Mouse (Mus musculus) embryo, embryonic 9.5 days (tissue): Measurements from ENCODE around the gene Gnb4.

Source experiments
- DNase-seq: peaks from one replicate; pipeline ENCODE4 v3.0.0-alpha.2; 2017; ENCODE audit errors: extremely low spot score

Gnb4 gene

DNA sequence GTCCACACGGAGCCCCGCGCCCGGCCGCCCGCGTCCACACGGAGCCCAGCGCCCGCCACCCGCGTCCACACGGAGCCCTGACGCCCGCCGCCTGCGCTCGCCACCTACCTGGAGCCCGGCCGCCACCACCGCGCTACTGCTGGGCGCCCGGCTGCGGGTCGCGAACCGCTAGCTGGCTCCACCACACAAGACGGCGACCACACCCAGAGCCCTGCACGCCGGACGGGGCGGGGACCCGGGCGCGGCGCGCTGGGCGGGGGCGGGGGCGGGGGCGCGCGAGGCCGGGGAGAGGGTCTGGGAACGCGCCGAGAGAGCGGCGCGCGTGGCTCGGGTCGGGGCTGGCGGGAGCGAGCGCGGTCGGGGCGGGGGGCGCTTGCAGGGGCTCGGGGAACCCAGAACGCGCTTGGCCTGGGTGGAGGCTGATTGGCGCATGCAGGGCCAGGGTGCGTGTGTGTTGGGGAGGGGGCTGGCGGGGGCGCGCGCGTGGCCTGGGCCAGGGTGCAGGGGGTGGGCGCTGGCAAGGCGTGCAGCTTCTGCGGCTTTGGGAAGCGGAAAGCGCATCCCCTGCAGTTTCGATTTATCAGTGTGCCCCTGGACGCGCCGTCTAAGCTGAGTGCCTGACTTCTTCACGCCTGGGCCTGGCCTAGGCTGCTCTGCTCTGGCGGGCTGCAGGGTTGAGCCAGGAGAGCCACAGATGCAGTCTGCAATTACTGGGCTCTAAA lies at the start of gene Gnb4:
TSS of gene Gnb4 (minus strand) at position 255 of the 722 bp plus-strand sequence.
- DNase-seq = peak; percentile 86

- no peak for DNase-seq
Observed at GRCm38 (mm10) chr3:32661556-32661930, 45.2 kb upstream of the Gnb4 start.

GRCm38 (mm10) chr3:32660831-32661555 lies 44.6 kb upstream of the Gnb4 start:
- no peak for DNase-seq

DNA sequence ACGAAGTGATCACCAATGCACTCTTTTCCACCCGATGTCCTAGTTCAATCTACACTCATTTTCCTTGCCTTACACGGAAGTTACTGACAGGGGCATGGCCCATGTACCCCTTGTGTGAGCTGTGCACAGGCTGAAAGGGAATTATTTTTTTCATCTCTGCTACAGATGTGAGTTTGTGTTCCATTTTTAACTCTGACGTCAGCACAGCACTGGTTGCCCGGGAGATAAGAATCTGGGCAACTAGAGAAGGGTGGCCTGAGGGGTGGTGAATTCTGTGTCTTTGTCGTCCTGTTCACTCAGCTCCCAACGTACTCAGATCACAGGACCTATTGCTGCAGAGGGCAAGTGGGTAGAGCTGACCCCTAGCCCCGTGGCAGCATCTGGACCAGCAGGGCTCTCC lies 43.9 kb upstream of the Gnb4 start:
- no peak for DNase-seq

DNA sequence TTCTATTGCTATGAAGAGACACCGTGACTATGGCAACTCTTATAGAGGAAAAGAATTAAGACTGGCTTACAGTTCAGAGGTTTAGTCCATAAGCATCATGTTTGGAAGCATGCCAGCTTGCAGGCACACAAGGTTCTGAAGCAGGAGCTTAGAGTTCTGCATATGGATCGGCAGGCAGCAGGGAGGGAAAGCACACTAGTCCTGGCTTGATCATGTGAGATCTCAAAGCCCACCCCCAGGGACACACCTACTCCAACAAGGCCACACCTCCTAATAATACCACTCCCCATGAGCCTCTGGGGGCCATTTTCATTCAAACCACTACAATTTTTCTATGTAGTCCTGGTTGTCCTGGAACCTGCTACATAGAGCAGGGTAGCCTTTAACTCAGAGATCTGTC lies 43.1 kb upstream of the Gnb4 start:
- no peak for DNase-seq

- no peak for DNase-seq
Observed at GRCm38 (mm10) chr3:32658821-32659220, 42.4 kb upstream of the Gnb4 start.

- DNase-seq = no peak
Observed at GRCm38 (mm10) chr3:32658401-32658800, 42.0 kb upstream of the Gnb4 start.

DNA sequence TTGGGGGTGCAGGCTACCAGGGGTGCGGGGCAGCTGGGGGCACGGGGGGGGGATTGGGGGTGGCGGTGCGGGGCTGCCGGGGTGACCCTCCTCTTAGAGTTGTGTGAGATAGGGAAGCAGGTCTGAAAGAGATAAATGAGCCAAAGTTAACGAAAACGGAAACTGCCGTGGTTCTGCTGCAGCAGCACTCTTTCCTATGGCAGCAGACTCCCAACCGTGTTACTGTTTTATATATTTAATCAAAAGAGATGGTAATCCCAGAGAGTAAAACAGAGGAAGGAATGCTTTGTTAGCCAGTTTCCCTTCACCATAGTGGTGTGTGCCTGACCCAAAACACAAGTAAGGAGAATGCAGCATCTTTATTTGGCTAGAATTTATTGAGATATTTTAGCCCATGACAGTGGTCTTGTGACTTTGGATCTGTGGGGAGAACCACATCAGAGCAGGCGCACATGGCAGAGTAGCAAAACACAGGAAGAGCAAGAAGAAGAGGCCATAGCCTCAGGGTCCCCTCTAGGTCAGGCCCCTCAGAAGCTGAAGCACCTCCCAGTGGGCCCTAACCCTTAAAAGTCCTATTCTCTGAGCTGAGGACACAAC lies 40.1 kb upstream of the Gnb4 start:
- no peak for DNase-seq

DNA sequence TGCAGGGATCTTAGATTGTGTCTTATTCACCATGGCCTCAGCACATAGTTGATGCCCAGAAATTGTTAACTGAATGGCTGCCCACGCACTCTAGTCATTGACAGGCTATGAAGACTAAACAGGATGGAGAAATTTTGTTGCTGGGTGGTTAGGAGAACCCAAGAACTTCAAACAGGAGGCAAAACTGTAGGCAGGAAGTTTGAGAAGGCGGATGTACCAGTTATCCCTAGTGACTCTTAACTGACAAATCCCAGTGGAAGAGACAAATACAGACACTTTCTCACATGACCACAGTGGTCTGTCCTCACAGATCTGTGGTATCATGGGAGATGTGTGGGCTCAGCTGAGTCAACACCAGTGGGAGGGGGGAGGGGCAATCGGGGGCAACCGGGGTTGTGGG lies 39.6 kb upstream of the Gnb4 start:
- DNase-seq = no peak

GRCm38 (mm10) chr3:32652739-32653138 lies 36.4 kb upstream of the Gnb4 start:
- no peak for DNase-seq

DNA sequence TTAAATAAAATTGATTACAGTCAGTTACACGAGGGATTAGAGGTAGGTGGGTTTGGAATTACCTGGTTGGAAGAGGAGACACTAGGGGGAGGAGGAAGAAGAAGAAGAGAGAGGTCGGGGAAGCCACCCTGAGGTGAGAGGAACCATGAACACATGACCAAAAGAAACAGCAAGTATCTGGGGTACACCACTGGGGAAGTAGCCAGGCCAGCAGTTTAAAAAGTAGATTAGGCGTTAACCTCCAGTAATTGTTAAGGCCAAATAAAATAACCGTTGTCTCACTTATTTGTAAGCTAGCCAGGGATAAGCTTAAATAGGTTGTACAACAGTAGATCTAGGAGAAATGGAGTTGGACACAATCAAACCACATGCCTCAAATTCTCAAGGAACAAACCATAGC lies 32.9 kb upstream of the Gnb4 start:
- no peak for DNase-seq

DNA sequence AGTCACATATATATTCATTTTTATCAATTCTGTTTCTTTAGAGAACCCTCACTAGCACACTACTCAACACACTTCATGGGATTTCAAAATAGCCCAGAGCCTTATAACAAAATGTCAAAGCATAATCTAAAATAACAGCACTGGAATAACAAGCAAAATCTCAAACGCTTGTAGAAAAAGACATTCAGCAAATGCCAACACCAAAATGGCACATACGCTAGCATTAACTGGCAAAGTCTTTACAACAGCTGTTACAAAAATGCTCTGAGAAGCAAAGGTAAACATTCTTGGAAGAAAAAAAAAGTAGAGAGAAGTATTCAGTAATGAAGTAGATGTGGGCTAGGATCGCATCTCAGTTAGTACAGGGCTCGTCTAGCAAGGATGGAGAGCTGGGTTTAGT lies 30.5 kb upstream of the Gnb4 start:
- no peak for DNase-seq

- no peak for DNase-seq
Observed at GRCm38 (mm10) chr3:32644751-32645150, 28.4 kb upstream of the Gnb4 start.

DNA sequence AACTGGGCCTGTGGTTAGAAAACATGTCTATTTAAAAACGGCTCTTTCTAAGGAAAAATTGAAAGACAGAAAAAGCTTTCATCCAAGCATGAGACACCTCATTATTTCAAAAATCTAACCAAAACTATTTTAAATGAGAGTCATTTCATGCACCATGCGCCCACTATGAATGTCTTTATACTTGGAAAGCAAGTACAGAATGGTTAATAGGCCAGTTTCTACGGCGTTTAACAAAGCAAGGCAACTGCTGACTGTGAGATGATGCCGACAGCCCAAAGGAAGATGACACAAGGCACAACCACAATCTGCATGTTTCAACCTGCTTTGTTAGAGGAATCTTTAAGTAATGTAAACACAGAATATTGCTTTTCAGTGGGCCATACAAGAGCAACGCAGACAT lies 25.7 kb upstream of the Gnb4 start:
- DNase-seq = no peak

GRCm38 (mm10) chr3:32638240-32638639 lies 21.9 kb upstream of the Gnb4 start:
- DNase-seq = no peak

- DNase-seq = no peak
Observed at GRCm38 (mm10) chr3:32632760-32633264, 16.4 kb upstream of the Gnb4 start.

- DNase-seq = no peak
Observed at GRCm38 (mm10) chr3:32630210-32630609, 13.8 kb upstream of the Gnb4 start.

DNA sequence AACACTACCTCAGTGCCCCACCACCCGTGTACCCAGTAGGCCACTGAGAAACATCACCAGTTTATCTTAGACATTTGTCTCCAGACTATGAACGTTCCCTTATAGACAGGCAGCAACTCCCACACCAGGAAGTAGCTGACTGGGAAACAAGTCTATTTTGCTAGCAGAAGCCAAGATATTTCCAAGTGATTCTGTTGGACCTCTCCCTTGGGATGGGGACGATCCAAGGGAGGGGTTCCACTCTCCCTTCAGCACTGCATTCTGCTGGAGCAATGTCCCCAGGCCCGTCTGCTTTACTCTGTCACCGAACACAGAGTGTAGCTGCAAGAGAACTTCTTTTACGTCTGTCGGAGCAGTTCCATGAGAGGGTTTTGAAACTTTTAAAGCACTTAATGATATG lies 11.8 kb upstream of the Gnb4 start:
- no peak for DNase-seq

GRCm38 (mm10) chr3:32622106-32622505 lies 5.7 kb upstream of the Gnb4 start:
- DNase-seq = no peak

DNA sequence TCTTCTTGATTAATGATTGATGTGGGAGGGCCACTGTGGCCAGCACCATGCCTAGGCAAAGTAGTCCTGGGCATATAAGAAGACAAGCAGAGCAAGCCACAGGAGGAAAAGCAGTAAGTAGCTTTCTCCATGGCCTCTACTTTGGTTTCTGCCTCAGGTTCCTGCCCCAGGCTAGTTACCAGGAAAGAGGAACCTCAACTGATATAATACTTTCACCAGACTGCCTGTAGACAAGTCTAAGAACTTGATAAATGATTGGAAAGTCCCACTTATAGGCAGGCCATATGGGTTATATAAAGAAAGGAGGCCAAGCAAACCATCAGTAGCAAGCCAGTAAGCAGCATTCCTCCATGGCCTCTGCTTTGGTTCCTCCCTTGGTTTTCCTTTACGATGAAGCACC lies 5.3 kb upstream of the Gnb4 start:
- DNase-seq = no peak

DNA sequence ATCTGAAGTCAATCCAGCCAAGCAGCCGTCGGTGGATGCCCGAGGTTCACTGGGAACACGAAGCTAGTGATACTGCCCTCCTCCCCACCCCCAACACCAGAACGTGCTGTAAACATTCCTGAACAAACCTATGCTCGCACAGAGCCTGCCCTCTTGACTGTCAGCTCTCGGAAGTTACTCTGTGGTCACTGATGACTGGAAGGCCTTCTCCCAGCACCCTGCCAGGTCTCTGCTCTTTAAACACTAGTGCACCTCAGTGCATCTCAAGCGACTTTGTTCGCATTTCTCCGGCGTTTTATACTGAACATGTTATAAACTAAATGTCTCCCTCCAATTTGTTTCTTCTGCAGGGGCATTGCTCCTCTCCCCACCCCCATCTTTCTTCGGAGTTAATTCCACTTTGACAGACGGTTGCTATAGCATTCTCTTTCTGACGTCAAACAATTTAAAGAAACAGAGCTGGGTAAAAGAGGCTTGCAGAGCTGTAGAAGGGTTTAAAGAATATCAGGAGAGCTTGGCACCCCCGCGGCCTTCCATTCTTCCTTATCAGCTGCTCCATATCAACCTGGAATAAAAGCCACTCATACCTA lies 763 bp upstream of the Gnb4 start:
- DNase-seq = peak; percentile 58

DNA sequence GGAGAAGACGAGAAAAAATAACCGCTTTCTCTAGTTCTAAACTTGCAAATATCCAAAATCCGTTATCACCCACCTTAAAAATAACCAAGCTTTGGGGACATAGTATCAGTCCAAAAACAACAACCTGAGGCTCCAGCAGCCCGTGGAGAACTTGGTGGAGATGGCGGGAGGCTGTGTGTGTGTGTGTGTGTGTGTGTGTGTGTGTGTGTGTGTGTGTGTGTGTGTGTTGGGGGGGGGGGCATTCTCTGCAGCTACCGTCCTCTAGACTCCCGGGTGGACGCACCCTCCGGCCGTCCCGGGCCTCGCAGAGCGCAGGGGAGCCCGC lies 417 bp downstream of the Gnb4 start:
- DNase-seq = no peak

- DNase-seq = no peak
Observed at GRCm38 (mm10) chr3:32615376-32615775, 1.0 kb downstream of the Gnb4 start.
